Mouse (Mus musculus) stomach, postnatal 0 days (tissue): Measurements from ENCODE around the gene Xpc.

ENCODE experiments used
- CTCF ChIP-seq: IDR thresholded peaks from 2 replicates; pipeline ENCODE4 v1.5.1; 2016; ENCODE audit warnings: antibody characterized with exemption, low read depth, mild to moderate bottlenecking, moderate library complexity
- EP300 ChIP-seq: optimal IDR thresholded peaks from 2 replicates; pipeline ENCODE3; 2016; ENCODE audit warnings: antibody characterized with exemption

DNA sequence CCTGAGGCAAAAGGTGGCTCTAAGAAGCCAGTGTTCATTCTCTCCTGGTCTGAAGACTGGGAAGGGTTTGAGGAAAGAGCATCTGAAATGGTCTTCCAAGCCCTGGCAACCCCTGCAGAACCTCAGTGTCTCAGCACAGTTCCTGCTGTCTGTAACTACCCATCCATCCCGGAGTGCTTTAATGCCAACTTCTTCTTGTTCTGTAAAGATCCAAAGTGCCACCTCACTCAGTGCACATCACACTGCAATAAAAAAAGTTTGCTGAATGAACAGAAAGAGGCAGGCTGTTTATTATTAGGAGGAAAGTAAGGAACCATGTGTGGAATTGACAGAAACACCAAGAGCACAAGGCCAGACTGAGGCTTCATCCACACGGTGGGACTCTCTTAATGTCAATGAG, 45.0 kb downstream of the Xpc start:
- TF ChIP-seq CTCF (no peak), EP300 (no peak)
